Mouse (Mus musculus): Measurements from ENCODE around the gene Xpnpep2.
A peak's percentile ranks its signal among the peaks of the same experiment; 100 is the strongest.

Xpnpep2 gene

GRCm38 (mm10) chrX:48108394-48109315, at the start of gene Xpnpep2:
Gene Xpnpep2, plus strand, starts transcription at chrX:48108725.
- DNase-seq = no peak

- no peak for DNase-seq
Measured at GRCm38 (mm10) chrX:48062481-48062880, 46.0 kb upstream of the Xpnpep2 start.

- DNase-seq = no peak
Measured at GRCm38 (mm10) chrX:48064166-48064853, 44.2 kb upstream of the Xpnpep2 start.

- no peak for DNase-seq
Measured at GRCm38 (mm10) chrX:48066891-48067290, 41.6 kb upstream of the Xpnpep2 start.

- DNase-seq = no peak
Measured at GRCm38 (mm10) chrX:48071961-48072360, 36.6 kb upstream of the Xpnpep2 start.

GRCm38 (mm10) chrX:48072401-48072800, 36.1 kb upstream of the Xpnpep2 start:
- DNase-seq = no peak

- no peak for DNase-seq
Measured at GRCm38 (mm10) chrX:48074691-48075090, 33.8 kb upstream of the Xpnpep2 start.

- DNase-seq = no peak
Measured at GRCm38 (mm10) chrX:48076806-48077425, 31.6 kb upstream of the Xpnpep2 start.

- DNase-seq = no peak
Measured at GRCm38 (mm10) chrX:48082364-48082763, 26.2 kb upstream of the Xpnpep2 start.

GRCm38 (mm10) chrX:48092129-48092528, 16.4 kb upstream of the Xpnpep2 start:
- DNase-seq = no peak

- no peak for DNase-seq
Measured at GRCm38 (mm10) chrX:48093555-48093954, 15.0 kb upstream of the Xpnpep2 start.

GRCm38 (mm10) chrX:48094658-48095057, 13.9 kb upstream of the Xpnpep2 start:
- peak; percentile 62 for DNase-seq

GRCm38 (mm10) chrX:48096580-48096979, 11.9 kb upstream of the Xpnpep2 start:
- no peak for DNase-seq

GRCm38 (mm10) chrX:48098470-48099129, 9.9 kb upstream of the Xpnpep2 start:
- DNase-seq = no peak

GRCm38 (mm10) chrX:48099871-48100270, 8.7 kb upstream of the Xpnpep2 start:
- DNase-seq = no peak

GRCm38 (mm10) chrX:48103256-48103655, 5.3 kb upstream of the Xpnpep2 start:
- DNase-seq = no peak

GRCm38 (mm10) chrX:48104736-48105441, 3.6 kb upstream of the Xpnpep2 start:
- DNase-seq = no peak

- no peak for DNase-seq
Measured at GRCm38 (mm10) chrX:48106226-48106625, 2.3 kb upstream of the Xpnpep2 start.

- DNase-seq = no peak
Measured at GRCm38 (mm10) chrX:48109316-48109655, 761 bp downstream of the Xpnpep2 start.

- DNase-seq = no peak
Measured at GRCm38 (mm10) chrX:48119294-48119693, 10.8 kb downstream of the Xpnpep2 start.

GRCm38 (mm10) chrX:48124132-48125071, 15.9 kb downstream of the Xpnpep2 start:
- DNase-seq = peak; percentile 73
